Comparison of ENCODE assay signal across 10 mouse cellular contexts in genomic region chr2:167304651-167305381, GRCm38 (mm10). TPM values are rescaled to one million over a fixed set of nuclear protein-coding genes. Genes with fewer than 3 reads are reported as not detected.
DNase-seq lines count a peak whose midpoint lies in the region; ATAC-seq and TF ChIP-seq lines count a peak whose summit lies in the region.
"Had no signal": no experiment of that assay in that cellular context is flagged by ENCODE, and none has a peak within 500 bp of the region (broad histone marks: within the 10 kb centered on the region; RNA-seq: fewer than 3 reads in every experiment).

No protein-coding gene starts in this region.

- ATAC-seq in kidney, embryonic 16.5 days (ENCODE audit: low FRiP score, low TSS enrichment) = no peak

- no peak overlapping the region for H3K9ac ChIP-seq in kidney, embryonic 16.5 days (replicated peaks; ENCODE audit: low read length)
- H3K9ac ChIP-seq: midbrain, embryonic 12.5 days; neural tube, embryonic 12.5 days had no signal

- H3K4me3 ChIP-seq in kidney, embryonic 16.5 days (ENCODE audit: low read length) = no peak overlapping the region
- no peak overlapping the region for H3K4me3 ChIP-seq in cerebellum, adult 2 months (replicated peaks; ENCODE audit: insufficient read depth, low read depth, low read length)
- H3K4me3 ChIP-seq: midbrain, embryonic 12.5 days; neural tube, embryonic 12.5 days had no signal

- no peak overlapping the region for H3K4me2 ChIP-seq in kidney, embryonic 16.5 days (replicated peaks; ENCODE audit: low read depth, low read length)
- H3K4me2 ChIP-seq: midbrain, embryonic 12.5 days; neural tube, embryonic 12.5 days had no signal

- TF ChIP-seq CTCF in cerebellum, adult 2 months (IDR thresholded peaks at IDR 0.05; ENCODE audit: borderline replicate concordance, insufficient read depth, low read depth, low read length) = no peak

- WGBS in kidney, embryonic 16.5 days = 85% methylated on average over 16 of the region's 16 CpGs
- 85% methylated on average over 16 of the region's 16 CpGs for WGBS in cerebellum, adult 2 months

- DNase-seq in kidney, adult 18-20 months = peak; percentile 1
- DNase-seq in right cerebral cortex, postnatal 25 days = peak; percentile 2
- DNase-seq in right cerebral cortex, postnatal 14 days = no peak
- peak; percentile 3 to 8 for DNase-seq in cerebellum, adult 2 months
- DNase-seq in layer of hippocampus, postnatal 25 days (ENCODE audit: extremely low spot score in 1 of 2, low spot score in 1 of 2) = peak; percentile 1 to 4
- DNase-seq in ovary, postnatal 10 days (ENCODE audit: low spot score) = no peak

- H3K9me3 ChIP-seq in kidney, embryonic 16.5 days (ENCODE audit: low read length) = no peaks in the 10 kb centered on the region
- H3K9me3 ChIP-seq: midbrain, embryonic 12.5 days; neural tube, embryonic 12.5 days had no signal

- H3K4me1 ChIP-seq in kidney, embryonic 16.5 days (ENCODE audit: insufficient read depth, low read length) = peaks cover 23% of the 10 kb centered on the region
- H3K4me1 ChIP-seq in cerebellum, adult 2 months (ENCODE audit: control insufficient read depth, insufficient read depth, low read length) = peaks cover 37% of the 10 kb centered on the region

- peaks cover 35% of the 10 kb centered on the region; the same call in 1 of the 2 replicates for H3K36me3 ChIP-seq in kidney, embryonic 16.5 days (ENCODE audit: insufficient read depth, low read length)

- TF ChIP-seq POLR2A in cerebellum, adult 2 months (IDR thresholded peaks at IDR 0.05; ENCODE audit: borderline replicate concordance, insufficient read depth, low read length) = no peak

- H3K27me3 ChIP-seq in kidney, embryonic 16.5 days (ENCODE audit: insufficient read depth, low read length) = no peaks in the 10 kb centered on the region
- H3K27me3 ChIP-seq in cerebellum, adult 2 months (ENCODE audit: control insufficient read depth, insufficient read depth, low read length) = no peaks in the 10 kb centered on the region
- H3K27me3 ChIP-seq: midbrain, embryonic 12.5 days; neural tube, embryonic 12.5 days had no signal

- no peak overlapping the region for H3K27ac ChIP-seq in kidney, embryonic 16.5 days (ENCODE audit: low read length)
- no peak overlapping the region for H3K27ac ChIP-seq in cerebellum, adult 2 months (ENCODE audit: insufficient read depth, low read length)
- H3K27ac ChIP-seq: midbrain, embryonic 12.5 days; neural tube, embryonic 12.5 days; stomach, postnatal 0 days had no signal

RNA-seq across cellular contexts. Expression of gene B4galt5, which starts 44.2 kb away (rescaled TPM):
- polyA plus RNA-seq in kidney, embryonic 16.5 days (2015; fragmentation: Nextera tagmentation; extraction: Ambion mirVana) = 8.9 and 9.4 TPM in 2 replicates
- 53.5 and 59.4 TPM in 2 replicates for polyA plus RNA-seq in cerebellum, adult 2 months (2012; rRNA removed)
- total RNA-seq in layer of hippocampus, postnatal 25 days (2021) = 10 to 100 TPM; 45.5 to 53.0 TPM

Comparison
In these comparisons a context has a peak if more than half of its experiments do, and no peak if none do; other contexts are left out.
1. DNase-seq: peak in kidney, adult 18-20 months (single experiment), right cerebral cortex, postnatal 25 days (single experiment), cerebellum, adult 2 months (2 of 2) and layer of hippocampus, postnatal 25 days (2 of 2); none in right cerebral cortex, postnatal 14 days (single experiment) and ovary, postnatal 10 days (single experiment).